Mouse (Mus musculus) ES-E14 (cell line): Measurements from ENCODE around the gene Pitpnm1.

Experiments
- CHD2 ChIP-seq: IDR thresholded peaks from 2 replicates; pipeline ENCODE4 v1.6.1; 2014; ENCODE audit warnings: mild to moderate bottlenecking, low read depth, low read length, inconsistent platforms
- HCFC1 ChIP-seq: IDR thresholded peaks from 2 replicates; pipeline ENCODE4 v1.6.1; 2012; ENCODE audit warnings: low read length, inconsistent platforms, borderline replicate concordance; ENCODE audit not compliant: insufficient read depth
- MAFK ChIP-seq: IDR thresholded peaks from 2 replicates; pipeline ENCODE4 v1.6.1; 2014; ENCODE audit warnings: mild to moderate bottlenecking, low read depth, low read length, inconsistent platforms; ENCODE audit not compliant: insufficient read depth
- ZC3H11A ChIP-seq: IDR thresholded peaks from 2 replicates; pipeline ENCODE4 v1.6.1; 2012; ENCODE audit warnings: low read depth, mild to moderate bottlenecking, inconsistent platforms, low read length, borderline replicate concordance
- ZNF384 ChIP-seq: IDR thresholded peaks from 2 replicates; pipeline ENCODE4 v1.6.1; 2012; ENCODE audit warnings: low read depth, low read length, inconsistent platforms

- no peak for TF ChIP-seq MAFK
- no peak for TF ChIP-seq ZNF384
- TF ChIP-seq ZC3H11A: no peak
- TF ChIP-seq HCFC1: no peak
- TF ChIP-seq CHD2: no peak
Observed at GRCm38 (mm10) chr19:4098426-4098825, 1.4 kb upstream of the Pitpnm1 start.
